Mouse (Mus musculus) megakaryocyte, adult 5-6 weeks (primary cell): ENCODE measurements around the gene P2rx1. TPM values are rescaled to one million over a fixed set of nuclear protein-coding genes. Genes with fewer than 3 reads are reported as not detected.

ENCODE experiments used
- ATAC-seq: 2 replicates; pipeline ENCODE4 v1.8.0; 2016; ENCODE audit warnings: mild to moderate bottlenecking, inconsistent platforms; ENCODE audit not compliant: poor library complexity, severe bottlenecking
- total RNA-seq, 2 experiments: library from RNA; stranded (forward) in 1 of 2; stranded (reverse) in 1 of 2; fragments of 153-499, 151-499 nt in 1 of 2; fragments of 221-1000, 200-1000 nt in 1 of 2; gene quantifications; 2 replicates each; pipeline versions ENCODE4 v1.2.3 to v1.2.4; 2015 to 2017

The P2rx1 gene
- total RNA-seq (2015) (15.8 and 16.4 TPM in 2 replicates), total RNA-seq (2017) (9.8 and 10.4 TPM in 2 replicates)

GRCm38 (mm10) chr11:72998771-72999170 is at the start of gene P2rx1:
Gene P2rx1 (plus strand): TSS chr11:72999103.
- peak; percentile 79 for ATAC-seq

GRCm38 (mm10) chr11:72951137-72952000 is 47.5 kb upstream of the P2rx1 start:
- no peak for ATAC-seq

GRCm38 (mm10) chr11:72952226-72952625 is 46.7 kb upstream of the P2rx1 start:
- ATAC-seq: no peak

- ATAC-seq: no peak
Observed at GRCm38 (mm10) chr11:72952697-72953096, 46.2 kb upstream of the P2rx1 start.

GRCm38 (mm10) chr11:72953116-72953439 is 45.8 kb upstream of the P2rx1 start:
- ATAC-seq: no peak

- ATAC-seq: peak; percentile 77
Observed at GRCm38 (mm10) chr11:72953440-72954151, 45.3 kb upstream of the P2rx1 start.

GRCm38 (mm10) chr11:72954216-72954615 is 44.7 kb upstream of the P2rx1 start:
- no peak for ATAC-seq

- peak; percentile 23; the same call in 1 of the 2 replicates for ATAC-seq
Observed at GRCm38 (mm10) chr11:72955339-72955974, 43.4 kb upstream of the P2rx1 start.

- peak; percentile 33 for ATAC-seq
Observed at GRCm38 (mm10) chr11:72957318-72957717, 41.6 kb upstream of the P2rx1 start.

- no peak for ATAC-seq
Observed at GRCm38 (mm10) chr11:72959924-72960679, 38.8 kb upstream of the P2rx1 start.

- ATAC-seq: peak; percentile 1; the same call in 1 of the 2 replicates
Observed at GRCm38 (mm10) chr11:72960723-72961071, 38.2 kb upstream of the P2rx1 start.

GRCm38 (mm10) chr11:72961072-72961980 is 37.6 kb upstream of the P2rx1 start, which contains the start of gene Atp2a3:
Gene Atp2a3 (plus strand): TSS chr11:72961169.
- peak; percentile 80 for ATAC-seq

- no peak for ATAC-seq
Observed at GRCm38 (mm10) chr11:72962378-72962777, 36.5 kb upstream of the P2rx1 start.

- ATAC-seq: no peak
Observed at GRCm38 (mm10) chr11:72963058-72963788, 35.7 kb upstream of the P2rx1 start.

- ATAC-seq: no peak
Observed at GRCm38 (mm10) chr11:72963789-72964294, 35.1 kb upstream of the P2rx1 start.

- ATAC-seq: no peak
Observed at GRCm38 (mm10) chr11:72974995-72975503, 23.9 kb upstream of the P2rx1 start.

GRCm38 (mm10) chr11:72982516-72982915 is 16.4 kb upstream of the P2rx1 start:
- no peak for ATAC-seq

- no peak for ATAC-seq
Observed at GRCm38 (mm10) chr11:72983283-72983682, 15.6 kb upstream of the P2rx1 start.

- ATAC-seq: peak; percentile 77
Observed at GRCm38 (mm10) chr11:72986745-72987144, 12.2 kb upstream of the P2rx1 start.
